In the genomic region with DNA sequence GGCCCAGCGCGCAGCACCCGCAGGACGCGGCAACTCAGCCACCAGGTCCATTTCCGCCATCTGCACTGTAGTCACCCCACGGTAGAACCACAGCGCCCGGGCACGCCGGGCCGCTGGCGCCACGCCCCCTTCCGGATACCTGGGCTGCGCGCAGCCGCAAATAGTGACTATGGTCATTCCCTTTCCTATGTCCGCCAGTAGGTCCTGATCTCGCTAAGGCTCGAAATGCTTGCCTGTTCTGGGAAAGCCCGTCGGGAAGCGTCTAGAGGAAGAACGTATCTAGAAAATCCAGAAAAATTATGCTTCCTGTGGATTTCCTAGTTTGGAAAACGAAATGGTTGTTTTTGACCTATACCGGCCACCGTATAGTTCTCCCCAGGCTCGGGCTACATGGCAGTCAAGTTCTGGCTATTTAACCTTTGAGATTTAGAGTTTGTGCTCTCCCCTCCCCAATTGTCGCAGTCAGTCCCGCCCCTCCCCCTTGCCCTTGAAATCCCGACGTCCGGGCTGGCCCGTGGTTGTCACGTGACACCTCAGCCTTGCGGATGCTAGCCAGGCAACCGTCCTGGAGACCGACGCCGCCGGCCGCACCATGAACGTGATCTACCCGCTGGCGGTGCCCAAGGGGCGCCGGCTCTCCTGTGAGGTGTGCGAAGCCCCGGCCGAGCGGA, we compare ENCODE assay signal across 8 mouse cellular contexts. TPM values are rescaled to one million over a fixed set of nuclear protein-coding genes. Genes with fewer than 3 reads are reported as not detected.
DNase-seq lines count a peak whose midpoint lies in the region; ATAC-seq and TF ChIP-seq lines count a peak whose summit lies in the region.

A gene (minus strand): TSS at position 127 of the 671 bp plus-strand sequence.
A gene (plus strand): TSS at position 521 of the 671 bp plus-strand sequence.

- no peaks in the 10 kb centered on the region for H3K9me3 ChIP-seq in ES-E14 (ENCODE audit: control insufficient read depth, insufficient read depth, low read depth, low read length)
- H3K9me3 ChIP-seq in forebrain, embryonic 14.5 days (replicated peaks; ENCODE audit: control insufficient read depth, low read length): no peaks in the 10 kb centered on the region
- no peaks in the 10 kb centered on the region for H3K9me3 ChIP-seq in liver, postnatal 0 days (ENCODE audit: low read length)
- no peaks in the 10 kb centered on the region for H3K9me3 ChIP-seq in neural tube, embryonic 13.5 days

- H3K27ac ChIP-seq in ES-E14 (ENCODE audit: insufficient read depth, low read depth, low read length, poor library complexity, severe bottlenecking): peak within 1 kb of the TSS; percentile 52; the same call in 1 of the 2 replicates
- H3K27ac ChIP-seq in forebrain, embryonic 14.5 days (ENCODE audit: low read depth, low read length): peak within 1 kb of the TSS; percentile 65
- peak within 1 kb of the TSS; percentile 92 for H3K27ac ChIP-seq in liver, postnatal 0 days (ENCODE audit: low read depth)
- H3K27ac ChIP-seq in neural tube, embryonic 13.5 days (replicated peaks): peak within 1 kb of the TSS; percentile 90

- TF ChIP-seq CTCF in liver, postnatal 0 days (IDR thresholded peaks at IDR 0.05; ENCODE audit: low read depth): peak; percentile 47

- 0 out of 2 replicates have a peak, but pooled peaks have one; percentile 42 for TF ChIP-seq EP300 in liver, postnatal 0 days (IDR thresholded peaks at IDR 0.05; ENCODE audit: low read depth)

- H3K4me3 ChIP-seq in ES-E14 (ENCODE audit: insufficient read depth in 1 of 2, low read depth in 1 of 2, low read length in 2 of 2, poor library complexity in 1 of 2, severe bottlenecking in 1 of 2): peak within 1 kb of the TSS; percentile 88 to 94
- peak within 1 kb of the TSS; percentile 59 for H3K4me3 ChIP-seq in forebrain, embryonic 14.5 days (ENCODE audit: low read depth, low read length)
- H3K4me3 ChIP-seq in liver, postnatal 0 days (ENCODE audit: low read depth, low read length): peak within 1 kb of the TSS; percentile 69
- peak within 1 kb of the TSS; percentile 73 for H3K4me3 ChIP-seq in neural tube, embryonic 13.5 days

- H3K4me1 ChIP-seq in ES-E14 (ENCODE audit: control insufficient read depth in 2 of 2, insufficient read depth in 2 of 2, low read length in 2 of 2, poor library complexity in 1 of 2): peaks cover 0 to 6% of the 10 kb centered on the region in 2 experiments; a peak in 3 of 4 replicates
- peaks cover 11% of the 10 kb centered on the region; the same call in 1 of the 2 replicates for H3K4me1 ChIP-seq in forebrain, embryonic 14.5 days (ENCODE audit: control insufficient read depth, insufficient read depth, low read length)
- peaks cover 46% of the 10 kb centered on the region for H3K4me1 ChIP-seq in liver, postnatal 0 days (ENCODE audit: insufficient read depth)
- peaks cover 20% of the 10 kb centered on the region for H3K4me1 ChIP-seq in neural tube, embryonic 13.5 days (replicated peaks)

- in situ Hi-C loops in ES-E14 (cut with MboI; ENCODE audit: low sequenced_read_pairs in 2 of 2, unreplicated experiment in 2 of 2): no loop called here

- peak; percentile 94 for ATAC-seq in forebrain, embryonic 14.5 days
- ATAC-seq in liver, postnatal 0 days: peak; percentile 92
- ATAC-seq in neural tube, embryonic 13.5 days (ENCODE audit: low read depth): peak; percentile 96

- H3K27me3 ChIP-seq in forebrain, embryonic 14.5 days (replicated peaks; ENCODE audit: control insufficient read depth, insufficient read depth, low read length): no peaks in the 10 kb centered on the region
- no peaks in the 10 kb centered on the region for H3K27me3 ChIP-seq in liver, postnatal 0 days (ENCODE audit: insufficient read depth, low read length)
- H3K27me3 ChIP-seq in neural tube, embryonic 13.5 days: no peaks in the 10 kb centered on the region

- peak; percentile 96 for DNase-seq in ES-E14 (ENCODE audit: low read depth, low spot score)
- peak; percentile 90 for DNase-seq in cerebellum, adult 11 months
- peak; percentile 93 for DNase-seq in forebrain, embryonic 14.5 days (ENCODE audit: low spot score)
- DNase-seq in heart, postnatal 14 days: peak; percentile 91
- DNase-seq in layer of hippocampus, adult 11-12 months (ENCODE audit: low spot score): peak; percentile 83
- DNase-seq in liver, postnatal 0 days: peak; percentile 92
- DNase-seq in telencephalon, adult 2 months (ENCODE audit: low read depth, low spot score): peak; percentile 74

- WGBS in forebrain, embryonic 14.5 days: 0% methylated on average over 52 of the region's 52 CpGs
- WGBS in liver, postnatal 0 days (ENCODE audit: insufficient replicate concordance): under 1% methylated on average over 52 of the region's 52 CpGs
- WGBS in neural tube, embryonic 13.5 days: under 1% methylated on average over 52 of the region's 52 CpGs

- H3K36me3 ChIP-seq in ES-E14 (ENCODE audit: control insufficient read depth, insufficient read depth, low read length, poor library complexity, severe bottlenecking): 0 out of 2 replicates have a peak, but pooled peaks cover 2% of the 10 kb centered on the region
- no peaks in the 10 kb centered on the region for H3K36me3 ChIP-seq in forebrain, embryonic 14.5 days (ENCODE audit: control insufficient read depth, insufficient read depth, low read length)
- no peaks in the 10 kb centered on the region; the same call in 1 of the 2 replicates for H3K36me3 ChIP-seq in liver, postnatal 0 days (replicated peaks; ENCODE audit: insufficient read depth, low read length)
- 0 out of 2 replicates have a peak, but pooled peaks cover 7% of the 10 kb centered on the region for H3K36me3 ChIP-seq in neural tube, embryonic 13.5 days

- H3K4me2 ChIP-seq in forebrain, embryonic 14.5 days (ENCODE audit: low read length): peak within 1 kb of the TSS; percentile 77
- peak within 1 kb of the TSS; percentile 94 for H3K4me2 ChIP-seq in liver, postnatal 0 days (ENCODE audit: low read depth, low read length)
- H3K4me2 ChIP-seq in neural tube, embryonic 13.5 days: peak within 1 kb of the TSS; percentile 90

- peak within 1 kb of the TSS; percentile 96 for H3K9ac ChIP-seq in ES-E14 (ENCODE audit: insufficient read depth, low read depth, low read length, poor library complexity, severe bottlenecking)
- peak within 1 kb of the TSS; percentile 77 for H3K9ac ChIP-seq in forebrain, embryonic 14.5 days (ENCODE audit: low read length)
- H3K9ac ChIP-seq in liver, postnatal 0 days (replicated peaks): peak within 1 kb of the TSS; percentile 84
- H3K9ac ChIP-seq in neural tube, embryonic 13.5 days: peak within 1 kb of the TSS; percentile 89

- intact Hi-C loops in heart, postnatal 14 days (cut with DNase I): loop anchor here (5.0 kb wide), 2 partner anchors 115 to 175 kb away; a partner anchor contains a TSS

TF ChIP-seq in ES-E14, 5 proteins besides CTCF, POLR2A, EP300 and RAD21:
- TF ChIP-seq HCFC1 (IDR thresholded peaks at IDR 0.05; ENCODE audit: borderline replicate concordance, insufficient read depth, low read length): peak; percentile 36
- no peak for TF ChIP-seq MAFK (IDR thresholded peaks at IDR 0.05; ENCODE audit: insufficient read depth, low read depth, low read length)
TF ChIP-seq in ES-E14: peak in this region for 1.

RNA-seq across cellular contexts. Expression of the first gene that starts in this region (rescaled TPM):
- 23.9 and 30.4 TPM in 2 replicates for total RNA-seq in ES-E14 (2012; rRNA removed)
- 17.1 and 23.0 TPM in 2 replicates for polyA plus RNA-seq in forebrain, embryonic 14.5 days (2014; fragmentation: Nextera tagmentation; extraction: Ambion mirVana)
- 1 to 10 TPM; 8.4 to 8.5 TPM for total RNA-seq in heart, postnatal 14 days (2021)
- polyA plus RNA-seq in liver, postnatal 0 days (2015; fragmentation: Nextera tagmentation; extraction: Ambion mirVana): 33.0 and 37.0 TPM in 2 replicates
- 21.9 and 23.3 TPM in 2 replicates for polyA plus RNA-seq in neural tube, embryonic 13.5 days (2015; fragmentation: Nextera tagmentation; extraction: Ambion mirVana)

RNA-seq across cellular contexts. Expression of the second gene that starts in this region (rescaled TPM):
- not detected in 2 replicates for total RNA-seq in ES-E14 (2012; rRNA removed)
- 0.30 and 0.38 TPM in 2 replicates for polyA plus RNA-seq in forebrain, embryonic 14.5 days (2014; fragmentation: Nextera tagmentation; extraction: Ambion mirVana)
- not detected for total RNA-seq in heart, postnatal 14 days (2021)
- polyA plus RNA-seq in liver, postnatal 0 days (2015; fragmentation: Nextera tagmentation; extraction: Ambion mirVana): 1.3 TPM in 2 replicates
- 0.50 TPM in 1 of 2 replicates, not detected in the other for polyA plus RNA-seq in neural tube, embryonic 13.5 days (2015; fragmentation: Nextera tagmentation; extraction: Ambion mirVana)

Comparison
In these comparisons a context has a peak if more than half of its experiments do, and no peak if none do; other contexts are left out.
1. Peak in every context shown above with its lines: DNase-seq, ATAC-seq, H3K4me3 ChIP-seq and H3K27ac ChIP-seq.